Mouse (Mus musculus) cerebellum, adult 2 months (tissue): ENCODE data around the gene 4833427G06Rik.

Experiments used
- CTCF ChIP-seq: fragments of 200-500 bp; IDR thresholded peaks from 2 replicates; pipeline ENCODE4 v1.5.1; 2011; ENCODE audit warnings: low read depth, mild to moderate bottlenecking, control low read depth, low read length, moderate library complexity, borderline replicate concordance; ENCODE audit not compliant: insufficient read depth
- POLR2A ChIP-seq: fragments of 200-500 bp; IDR thresholded peaks from 2 replicates; pipeline ENCODE4 v1.6.1; 2011; ENCODE audit warnings: low read length, control low read depth, borderline replicate concordance; ENCODE audit not compliant: insufficient read depth

- TF ChIP-seq POLR2A (no peak), CTCF (no peak)
Measured at GRCm38 (mm10) chr9:51075780-51076179, 26.1 kb downstream of the 4833427G06Rik start.
